Mouse (Mus musculus) stomach, postnatal 0 days (tissue): Measurements from ENCODE around the gene Tmem151b.

Source experiments
- CTCF ChIP-seq: IDR thresholded peaks from 2 replicates; pipeline ENCODE4 v1.5.1; 2016; ENCODE audit warnings: antibody characterized with exemption, low read depth, mild to moderate bottlenecking, moderate library complexity
- EP300 ChIP-seq: optimal IDR thresholded peaks from 2 replicates; pipeline ENCODE3; 2016; ENCODE audit warnings: antibody characterized with exemption

GRCm38 (mm10) chr17:45596631-45597396 is 47.3 kb upstream of the Tmem151b start:
- TF ChIP-seq CTCF, result peak; percentile 78
- TF ChIP-seq EP300, result no peak
